Mouse (Mus musculus): Measurements from ENCODE around the gene Apoa1. TPM values are rescaled to one million over a fixed set of nuclear protein-coding genes. Genes with fewer than 3 reads are reported as not detected.
A peak's percentile ranks its signal among the peaks of the same experiment; 100 is the strongest.

The Apoa1 gene
- total RNA-seq, 2 experiments from 2014 or later, result 0.47 to 8.2 TPM

- no peak for DNase-seq
Observed at GRCm38 (mm10) chr9:46215338-46216322, 12.8 kb upstream of the Apoa1 start.

DNA sequence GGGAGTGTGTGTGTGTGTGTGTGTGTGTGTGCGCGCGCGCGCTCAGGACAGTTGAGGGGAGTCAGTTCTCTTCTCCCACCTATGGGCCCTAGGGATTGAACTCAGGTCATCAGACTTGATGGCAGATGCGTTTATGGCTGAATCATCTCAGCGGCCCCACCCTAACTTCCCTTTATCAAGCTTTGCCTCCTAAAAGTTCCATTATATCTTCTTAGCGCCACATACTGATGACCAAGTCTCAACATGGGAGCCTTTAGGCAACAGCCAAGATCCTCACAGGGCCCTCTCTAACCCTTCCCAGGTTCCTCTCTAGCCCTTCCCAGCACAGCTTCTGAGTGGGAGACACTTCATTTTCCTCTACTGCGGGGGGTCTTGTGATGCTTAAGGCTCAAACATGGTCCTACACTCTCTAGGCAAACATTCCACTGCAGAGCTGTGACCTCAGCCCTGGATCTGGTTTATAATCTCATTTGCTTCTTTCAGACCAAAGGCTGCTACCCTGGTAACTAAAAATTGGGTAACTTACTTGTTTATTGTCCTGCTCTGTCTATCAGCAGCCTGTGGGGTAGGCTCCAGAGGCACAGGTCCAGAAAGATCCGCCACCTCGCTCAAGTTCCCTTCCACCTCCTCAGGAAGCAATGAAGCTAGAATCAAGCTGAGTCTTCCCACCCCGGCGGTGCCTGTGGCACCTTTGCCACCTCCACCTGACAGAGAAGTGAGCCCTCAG lies 11.5 kb upstream of the Apoa1 start:
- DNase-seq, result no peak

DNA sequence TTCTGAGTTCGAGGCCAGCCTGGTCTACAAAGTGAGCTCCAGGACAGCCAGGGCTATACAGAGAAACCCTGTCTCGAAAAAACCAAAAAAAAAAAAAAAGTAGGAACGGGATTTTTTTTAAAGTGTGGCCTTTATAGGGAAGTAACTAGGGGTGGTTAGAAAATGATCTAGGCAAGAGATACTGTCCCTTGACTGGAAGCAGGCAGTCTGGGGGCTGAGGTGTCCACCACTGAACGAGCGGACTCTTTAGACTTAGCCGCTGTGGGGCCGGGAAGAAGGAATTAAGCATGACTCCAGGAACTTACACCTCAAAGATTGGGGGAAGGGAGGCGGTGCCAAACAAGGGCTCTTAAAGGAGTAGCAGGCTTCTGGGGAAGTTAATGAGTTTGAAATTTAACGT lies 10.2 kb upstream of the Apoa1 start:
- DNase-seq, result no peak

- no peak for DNase-seq
Observed at GRCm38 (mm10) chr9:46223090-46223489, 5.3 kb upstream of the Apoa1 start.

- DNase-seq, result no peak
Observed at GRCm38 (mm10) chr9:46224101-46224500, 4.3 kb upstream of the Apoa1 start.

GRCm38 (mm10) chr9:46224945-46225660 lies 3.3 kb upstream of the Apoa1 start:
- no peak for DNase-seq

DNA sequence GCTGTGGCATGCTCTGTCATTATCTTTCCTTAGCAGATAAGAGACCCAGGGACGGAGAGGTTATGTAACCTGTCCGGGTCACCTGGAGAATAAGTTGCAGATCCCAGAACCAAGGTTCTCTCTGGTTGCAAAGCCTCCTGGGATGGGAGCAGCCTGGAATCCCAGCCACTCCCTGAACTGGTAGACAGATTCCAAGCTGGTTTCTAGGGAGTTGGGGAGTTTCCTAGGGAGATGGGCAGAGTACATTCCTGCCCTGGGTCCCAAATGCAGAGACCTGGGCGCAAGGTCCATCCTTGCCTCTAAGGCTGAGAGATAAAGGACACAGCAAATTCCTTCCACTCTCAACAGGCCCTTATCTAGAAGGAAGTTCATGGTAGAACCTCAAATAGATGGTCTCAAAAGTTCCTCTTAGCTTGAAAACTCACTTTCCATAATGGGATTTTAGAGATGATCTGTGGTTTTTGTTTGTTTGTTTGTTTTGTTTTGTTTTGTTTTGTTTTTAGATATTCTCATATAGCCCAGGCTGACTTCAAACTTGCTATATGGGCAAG lies 1.2 kb upstream of the Apoa1 start:
- no peak for DNase-seq

DNA sequence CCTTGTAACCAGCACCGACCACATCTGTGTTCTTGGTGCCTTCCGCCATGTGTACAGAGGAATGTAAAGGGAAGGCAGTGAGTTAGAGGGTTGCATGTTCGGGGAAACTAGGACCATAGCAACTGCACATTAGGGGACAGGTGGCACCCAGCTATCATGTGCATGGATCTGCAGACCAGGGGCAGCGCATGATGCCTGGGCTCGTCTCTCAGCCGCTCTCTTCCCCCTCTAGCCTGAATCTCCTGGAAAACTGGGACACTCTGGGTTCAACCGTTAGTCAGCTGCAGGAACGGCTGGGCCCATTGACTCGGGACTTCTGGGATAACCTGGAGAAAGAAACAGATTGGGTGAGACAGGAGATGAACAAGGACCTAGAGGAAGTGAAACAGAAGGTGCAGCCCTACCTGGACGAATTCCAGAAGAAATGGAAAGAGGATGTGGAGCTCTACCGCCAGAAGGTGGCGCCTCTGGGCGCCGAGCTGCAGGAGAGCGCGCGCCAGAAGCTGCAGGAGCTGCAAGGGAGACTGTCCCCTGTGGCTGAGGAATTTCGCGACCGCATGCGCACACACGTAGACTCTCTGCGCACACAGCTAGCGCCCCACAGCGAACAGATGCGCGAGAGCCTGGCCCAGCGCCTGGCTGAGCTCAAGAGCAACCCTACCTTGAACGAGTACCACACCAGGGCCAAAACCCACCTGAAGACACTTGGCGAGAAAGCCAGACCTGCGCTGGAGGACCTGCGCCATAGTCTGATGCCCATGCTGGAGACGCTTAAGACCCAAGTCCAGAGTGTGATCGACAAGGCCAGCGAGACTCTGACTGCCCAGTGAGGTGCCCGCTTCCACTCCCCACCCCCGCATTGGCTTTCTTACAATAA lies 1.4 kb downstream of the Apoa1 start:
- DNase-seq, result peak; percentile 82

DNA sequence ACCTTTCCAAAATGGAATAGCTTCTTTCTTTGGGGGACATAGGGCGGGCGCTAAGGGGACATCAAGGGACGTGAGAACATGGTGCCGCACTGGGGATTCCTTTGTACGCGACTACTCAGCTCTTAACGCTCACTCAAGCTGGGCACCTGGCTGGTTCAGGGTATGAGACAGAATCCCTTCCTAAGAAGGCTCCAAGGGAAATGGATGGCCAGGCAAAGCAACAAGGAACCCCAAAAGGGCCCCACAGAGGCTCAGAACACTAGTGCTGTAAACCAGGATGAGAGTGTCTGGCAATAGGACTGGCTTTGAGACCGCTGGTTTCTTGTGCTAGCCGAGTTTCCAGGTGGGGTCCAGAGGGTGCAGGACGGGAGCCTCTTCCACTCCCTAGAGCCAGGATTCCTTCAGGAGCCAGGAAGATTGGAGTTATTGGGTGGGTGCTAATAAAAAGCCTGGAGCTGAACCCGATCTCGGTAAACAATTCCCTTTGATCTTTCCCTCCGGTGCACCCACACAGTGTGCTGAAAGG lies 2.1 kb downstream of the Apoa1 start:
- no peak for DNase-seq

GRCm38 (mm10) chr9:46235196-46235595 lies 6.8 kb downstream of the Apoa1 start:
- no peak for DNase-seq

- DNase-seq, result no peak
Observed at GRCm38 (mm10) chr9:46235596-46235648, 7.0 kb downstream of the Apoa1 start, which contains the start of gene Apoc3. Gene Apoc3 (minus strand): TSS chr9:46235636.

DNA sequence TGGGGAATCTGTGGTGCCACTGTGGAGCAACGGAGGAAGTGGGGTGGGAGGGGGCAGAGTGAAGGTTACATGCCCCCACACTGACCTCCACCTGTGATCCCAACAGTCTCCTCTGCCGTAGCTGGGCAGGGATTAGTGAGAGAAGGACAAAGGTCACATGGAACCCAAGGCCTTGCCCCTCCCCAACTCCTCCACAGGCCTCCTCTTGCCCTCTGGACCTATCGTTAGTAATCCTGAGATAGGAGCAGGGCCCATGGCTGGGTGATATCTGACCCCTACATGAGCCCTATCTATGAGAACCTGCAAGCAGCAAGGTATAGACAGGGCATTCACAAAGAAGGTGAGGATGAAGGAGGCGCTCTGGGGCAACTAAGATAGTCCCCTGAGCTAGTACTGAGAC lies 7.3 kb downstream of the Apoa1 start:
- DNase-seq, result no peak

DNA sequence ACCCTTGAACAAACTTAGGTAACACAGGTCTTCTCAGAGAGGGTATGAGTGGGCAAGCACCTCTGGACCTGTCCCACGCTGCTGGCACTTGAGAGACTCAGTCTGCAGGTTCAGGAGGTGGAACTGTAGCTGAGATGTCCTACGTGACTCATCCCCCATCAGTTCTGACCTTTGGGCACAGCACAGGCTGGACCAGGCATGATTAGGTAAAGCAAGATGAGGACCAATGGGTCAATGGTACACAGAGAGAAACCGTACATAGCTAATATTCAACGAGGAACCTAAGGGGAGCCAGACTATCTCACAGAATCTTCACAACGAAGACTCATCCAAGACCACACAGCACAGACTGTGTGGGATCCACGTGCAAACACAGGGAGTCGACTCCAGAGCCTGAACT lies 10.5 kb downstream of the Apoa1 start:
- DNase-seq, result no peak

- DNase-seq, result no peak
Observed at GRCm38 (mm10) chr9:46240526-46241153, 12.3 kb downstream of the Apoa1 start, which contains the start of gene Apoa4. Gene Apoa4 (plus strand): TSS chr9:46240696.

- no peak for DNase-seq
Observed at GRCm38 (mm10) chr9:46241818-46242217, 13.4 kb downstream of the Apoa1 start.

DNA sequence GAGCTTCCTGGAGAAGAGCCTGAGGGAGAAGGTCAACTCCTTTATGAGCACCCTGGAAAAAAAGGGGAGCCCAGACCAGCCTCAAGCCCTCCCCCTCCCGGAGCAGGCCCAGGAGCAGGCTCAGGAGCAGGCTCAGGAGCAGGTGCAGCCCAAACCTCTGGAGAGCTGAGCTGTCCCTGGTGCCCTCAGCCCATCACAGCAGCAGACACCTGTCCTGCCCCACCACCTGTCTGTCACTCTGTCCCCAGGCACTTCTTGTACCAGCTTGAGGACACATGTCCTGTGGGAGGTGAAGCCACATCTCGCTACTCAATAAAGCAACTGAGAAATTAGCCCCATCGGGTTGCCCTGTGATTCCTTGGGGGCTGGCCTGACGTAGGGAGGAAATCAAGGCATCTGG lies 14.7 kb downstream of the Apoa1 start:
- no peak for DNase-seq

- DNase-seq, result no peak
Observed at GRCm38 (mm10) chr9:46243584-46243983, 15.2 kb downstream of the Apoa1 start.

GRCm38 (mm10) chr9:46246752-46247324 lies 18.5 kb downstream of the Apoa1 start:
- peak; percentile 51 for DNase-seq

DNA sequence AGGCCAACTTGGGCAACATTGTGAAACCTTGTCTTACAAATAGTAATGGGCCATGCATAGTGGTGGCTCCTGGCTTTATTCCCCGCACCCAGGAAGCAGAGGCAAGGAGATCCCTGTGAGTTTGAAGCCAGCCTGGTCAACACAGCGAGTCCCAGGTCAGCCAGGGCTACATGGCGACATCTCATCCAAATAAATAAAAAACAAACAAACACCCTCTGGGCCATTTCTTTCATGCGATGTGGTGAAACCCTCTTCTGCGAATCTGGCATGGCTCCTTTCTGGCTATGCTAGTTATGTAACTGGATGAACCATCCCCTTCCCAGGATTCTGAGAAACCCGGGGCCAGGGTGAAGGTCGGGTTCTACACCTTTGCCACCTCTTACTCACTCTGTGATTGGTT lies 27.8 kb downstream of the Apoa1 start:
- no peak for DNase-seq

- DNase-seq, result no peak
Observed at GRCm38 (mm10) chr9:46256658-46257385, 28.4 kb downstream of the Apoa1 start.

All from gastrocnemius, postnatal 10 days (tissue).